Mouse (Mus musculus) adrenal gland (tissue): ENCODE measurements at regions not wholly inside any gene's neighbourhood (a gene's known extent, or its start where the extent isn't known, plus 50 kb on each side); places are given as distances from the start of the nearest gene placed in this dataset.

Source experiments
- intact Hi-C: fragments of 180-260 bp; cut with DNase I; formaldehyde crosslinking; loops from one replicate; pipeline ENCODE4 v1.15.1; 2025

DNA sequence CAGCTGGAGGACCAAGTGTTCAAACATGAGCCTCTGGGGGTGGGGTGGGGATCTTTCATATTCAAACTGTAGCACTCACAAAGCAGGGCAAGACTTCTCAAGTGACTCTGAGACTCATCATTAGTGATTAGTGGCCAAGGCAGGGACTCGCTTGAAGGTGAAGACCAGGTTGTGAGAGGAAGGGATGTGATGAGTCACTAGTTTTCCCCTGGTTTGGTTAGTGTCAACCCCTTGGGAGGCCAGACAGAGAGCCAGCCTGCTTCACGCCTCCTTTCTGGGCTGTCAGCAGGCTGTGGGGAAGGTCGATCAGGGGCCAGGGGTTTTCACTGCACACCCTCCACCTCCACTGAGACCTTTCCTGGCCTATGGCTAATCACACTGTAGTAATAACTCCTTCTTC, 65.2 kb downstream of the Slc30a10 start:
- intact Hi-C loops, result no loop called here

DNA sequence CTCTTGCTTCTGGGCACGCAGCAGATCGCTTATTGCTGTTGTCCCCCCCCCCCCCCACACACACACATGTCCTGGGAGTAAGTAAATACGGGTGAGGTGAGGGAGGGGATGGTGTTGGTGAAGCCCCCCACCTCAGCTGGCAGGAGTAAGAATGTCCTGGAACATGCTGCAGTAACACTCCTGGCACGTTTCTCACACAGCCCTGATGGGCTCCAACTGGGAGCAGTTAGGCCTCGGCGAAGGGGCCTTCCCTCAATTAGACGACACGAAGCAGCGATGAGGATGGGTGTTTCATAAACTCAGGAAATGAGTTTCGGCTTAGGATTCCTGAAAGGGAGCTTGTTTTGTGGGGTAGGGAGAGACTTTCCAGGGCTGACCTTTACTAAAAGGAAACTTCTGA, 69.4 kb downstream of the Slc30a10 start:
- intact Hi-C loops, result no loop called here

DNA sequence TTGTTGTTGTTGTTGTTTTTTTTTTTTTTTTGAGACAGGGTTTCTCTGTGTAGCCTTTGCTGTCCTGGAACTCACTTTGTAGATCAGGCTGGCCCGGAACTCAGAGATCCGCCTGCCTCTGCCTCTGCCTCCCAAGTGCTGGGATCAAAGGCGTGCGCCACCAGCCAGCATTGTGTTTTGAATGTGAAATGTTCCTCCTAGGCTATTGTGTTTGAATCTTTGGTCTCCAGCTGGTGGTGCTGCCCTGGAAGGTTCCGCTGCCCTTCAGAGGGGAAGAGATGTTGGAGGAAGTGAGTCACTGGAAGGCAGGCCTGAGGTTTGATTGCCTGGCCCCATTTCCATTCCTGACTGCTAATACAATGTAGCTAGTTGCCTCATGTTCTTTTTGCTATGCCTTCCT, 78.8 kb downstream of the Slc30a10 start:
- intact Hi-C loops, result no loop called here

DNA sequence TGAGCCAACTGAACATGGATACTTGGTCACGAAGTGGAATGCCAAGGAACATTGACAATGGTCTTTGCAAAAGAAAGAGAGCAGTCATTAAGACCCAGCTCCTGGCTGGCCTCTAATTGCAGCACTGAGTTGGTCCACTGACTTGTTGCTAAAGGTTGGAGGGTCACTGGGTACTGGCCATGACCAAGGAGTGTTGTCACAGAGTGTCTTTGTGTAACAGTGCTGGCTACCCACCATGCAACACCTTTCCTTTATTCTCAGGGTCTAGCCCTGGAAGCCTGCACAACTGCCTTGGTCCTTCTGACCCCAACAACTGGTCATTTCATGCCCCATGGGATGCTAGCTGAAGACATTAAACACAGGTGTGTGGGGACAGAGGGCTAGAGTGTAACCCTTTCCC, 79.5 kb downstream of the Slc30a10 start:
- intact Hi-C loops, result no loop called here

DNA sequence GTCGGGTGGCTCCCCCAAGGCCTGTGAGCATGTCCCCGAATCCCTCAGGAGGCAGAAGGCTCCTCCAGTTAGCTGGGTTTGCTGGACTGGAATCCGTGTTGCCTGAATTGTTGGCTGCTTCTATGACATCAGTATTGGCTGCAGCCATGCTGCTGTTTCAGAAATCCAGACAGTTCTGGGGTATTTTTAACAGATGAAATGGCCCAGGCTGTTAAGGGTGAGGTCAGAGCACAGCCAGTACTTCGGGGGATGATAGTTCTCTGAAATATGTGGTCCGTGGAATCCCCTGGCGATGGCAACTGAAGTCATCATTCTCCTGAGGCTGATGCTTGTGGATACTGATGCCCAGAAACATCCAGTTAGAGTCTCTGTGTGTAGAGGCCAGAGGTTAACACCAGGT, 80.7 kb downstream of the Slc30a10 start:
- intact Hi-C loops, result no loop called here

DNA sequence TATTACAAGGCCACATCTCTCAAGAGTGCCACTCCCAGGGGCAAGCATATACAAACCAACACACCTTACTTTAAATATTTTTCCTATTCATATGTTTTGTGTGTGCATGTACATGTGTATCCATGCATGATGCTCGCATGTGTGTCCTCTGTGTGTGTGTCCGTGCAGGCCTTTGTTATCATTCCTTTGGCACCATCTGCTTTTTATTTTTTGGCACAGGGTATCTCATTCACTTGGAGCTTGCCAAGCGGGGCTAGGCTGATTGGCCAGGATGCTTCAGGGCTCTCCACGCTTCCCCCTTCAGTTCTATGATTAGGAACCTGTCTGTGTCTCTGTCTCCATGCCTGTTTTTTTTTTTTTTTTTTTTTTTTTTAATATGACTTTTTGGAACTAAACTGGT, 82.6 kb downstream of the Slc30a10 start:
- intact Hi-C loops, result no loop called here

DNA sequence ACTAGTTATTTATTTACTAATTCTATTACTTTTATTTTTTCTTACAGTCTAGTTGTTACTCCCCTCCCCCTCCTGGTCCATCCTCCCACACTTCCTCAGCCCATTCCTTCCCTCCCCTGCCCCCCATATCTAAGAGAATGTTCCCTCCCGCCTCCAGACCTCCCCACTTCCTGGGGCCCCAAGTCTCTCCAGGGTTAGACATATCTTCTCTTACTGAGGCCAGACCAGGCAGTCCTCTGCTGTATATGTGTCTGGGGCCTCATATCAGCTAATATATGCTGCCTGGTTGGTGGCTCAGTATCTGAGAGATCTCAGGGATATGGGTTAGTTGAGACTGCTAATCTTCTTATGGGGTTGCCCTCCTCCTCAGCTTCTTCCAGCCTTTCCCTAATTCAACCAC, 84.8 kb downstream of the Slc30a10 start:
- intact Hi-C loops, result no loop called here

DNA sequence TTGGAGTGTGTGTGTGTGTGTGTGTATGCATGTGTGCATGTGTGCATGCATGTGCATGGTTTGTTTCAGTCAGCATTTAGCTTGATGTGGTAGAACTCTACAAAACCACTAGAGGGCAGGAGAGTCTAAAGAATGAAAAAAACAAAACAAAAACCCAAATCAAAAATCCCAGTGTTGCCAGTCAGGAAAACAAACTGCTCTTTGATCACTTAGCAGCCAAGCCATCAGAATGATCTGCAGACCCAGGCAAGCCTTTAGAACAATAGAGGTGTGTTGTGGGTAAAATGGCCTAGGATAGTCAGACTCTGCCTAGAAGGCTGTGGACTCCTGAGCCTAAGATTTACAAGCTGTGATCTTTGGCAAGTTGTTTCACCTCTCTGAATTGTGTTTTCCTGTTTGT, 91.7 kb downstream of the Slc30a10 start:
- intact Hi-C loops, result loop anchor here (2.0 to 5.0 kb wide), 2 partner anchors 136 to 1176 kb away; no protein-coding TSS in a partner anchor

DNA sequence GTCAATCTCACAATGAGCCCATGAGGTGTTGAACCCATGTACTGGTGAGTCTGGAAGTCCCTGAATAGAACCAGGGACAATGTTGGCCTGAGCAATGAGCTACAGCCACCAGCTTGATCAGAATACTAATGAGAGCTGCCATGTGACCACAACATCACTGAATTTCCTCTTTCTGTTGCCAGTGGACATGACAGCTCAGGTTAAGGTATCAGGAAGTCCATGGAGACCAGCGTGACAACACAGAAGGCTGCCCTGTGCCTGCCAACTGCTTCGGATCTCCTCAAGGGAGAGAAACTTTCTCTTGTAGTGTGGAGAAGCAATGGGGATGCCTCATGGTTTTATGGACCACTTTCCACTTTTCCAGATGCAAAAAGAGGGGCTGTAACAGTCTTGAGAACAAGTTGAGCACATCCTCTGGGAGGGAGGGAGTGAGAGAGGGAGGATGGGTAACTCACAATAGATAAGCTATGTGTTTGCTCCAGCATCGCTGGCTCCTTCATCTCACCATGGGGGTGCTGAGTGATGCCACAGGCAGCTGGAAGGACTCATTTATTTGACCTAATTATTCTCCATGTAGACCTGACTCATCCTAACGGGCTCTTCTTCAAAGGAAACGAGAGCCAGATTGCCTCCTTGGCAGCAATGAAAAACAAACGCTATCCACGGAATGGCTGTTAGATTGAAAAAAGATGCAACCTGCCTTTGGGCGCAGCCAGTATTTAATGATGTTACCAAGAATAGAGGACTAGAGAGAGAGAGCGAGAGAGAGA, 118.3 kb downstream of the Slc30a10 start:
- intact Hi-C loops, result no loop called here

DNA sequence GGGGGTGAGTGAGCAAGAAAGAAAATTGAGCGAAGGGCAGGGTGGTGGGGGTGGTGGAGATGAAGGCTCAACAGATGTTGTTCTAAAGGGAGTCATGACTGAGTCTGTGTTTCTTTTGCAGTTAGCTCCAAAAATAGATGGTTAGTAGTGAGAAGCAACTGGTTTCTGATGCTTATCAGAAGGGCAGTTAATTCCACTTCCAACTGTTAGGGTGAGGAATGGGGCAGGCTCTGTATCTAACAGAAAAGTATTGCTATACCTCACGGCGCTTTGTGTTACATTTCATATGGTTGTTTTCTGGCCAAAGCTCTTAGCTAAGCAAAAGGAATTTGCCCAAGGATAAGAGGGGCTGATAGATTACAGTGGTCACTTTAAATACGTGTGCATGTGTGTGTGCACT, 120.3 kb downstream of the Slc30a10 start:
- intact Hi-C loops, result no loop called here

DNA sequence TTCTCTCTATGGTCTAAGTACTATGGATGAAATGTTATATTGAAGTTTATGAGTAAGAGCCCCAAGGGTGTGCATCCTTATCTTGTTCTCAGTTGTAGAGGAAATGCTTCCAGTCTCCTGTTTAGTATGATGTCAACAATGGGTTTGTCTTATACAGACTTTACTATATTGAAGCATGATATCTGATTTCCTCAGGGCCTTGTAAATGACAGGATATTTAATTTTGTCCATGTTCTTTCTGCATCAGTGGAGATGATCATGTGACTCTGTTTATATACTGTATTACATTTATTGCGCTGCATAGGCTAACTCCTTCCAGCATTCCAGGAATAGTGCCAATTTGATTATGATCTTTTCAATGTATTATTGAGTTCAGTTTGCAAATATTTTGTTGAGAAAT, 125.2 kb downstream of the Slc30a10 start:
- intact Hi-C loops, result no loop called here

DNA sequence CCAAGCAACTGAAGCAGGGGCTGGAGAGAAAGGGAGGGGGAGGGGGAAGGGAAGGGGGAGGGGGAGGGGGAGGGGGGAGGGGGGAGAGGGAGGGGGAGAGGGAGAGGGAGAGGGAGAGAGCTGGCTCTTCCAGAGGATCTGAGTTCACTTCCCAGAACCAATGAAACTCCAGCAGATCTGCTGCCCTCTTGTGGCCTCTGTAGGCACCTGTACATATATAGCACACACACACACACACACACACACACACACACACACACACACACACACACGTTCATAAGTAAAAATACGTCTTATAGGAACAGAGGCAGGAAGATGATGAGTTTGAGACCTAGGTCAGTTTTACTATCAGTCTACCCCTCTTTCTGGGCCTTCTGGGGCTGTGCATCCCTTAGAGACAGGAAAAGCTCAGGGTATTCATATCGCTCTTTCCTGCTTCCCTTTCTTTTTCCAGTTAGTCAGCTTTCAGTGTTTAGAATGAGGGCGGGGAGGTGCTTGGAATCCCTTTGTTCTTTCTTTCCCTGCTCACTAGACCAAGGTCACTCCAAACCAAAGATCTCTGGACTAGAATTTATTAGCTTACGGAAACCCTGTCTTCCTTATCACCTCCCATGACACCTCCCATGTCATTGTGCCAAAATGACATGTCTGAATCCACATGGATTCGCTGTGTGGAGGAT, 130.7 kb downstream of the Slc30a10 start:
- intact Hi-C loops, result no loop called here

DNA sequence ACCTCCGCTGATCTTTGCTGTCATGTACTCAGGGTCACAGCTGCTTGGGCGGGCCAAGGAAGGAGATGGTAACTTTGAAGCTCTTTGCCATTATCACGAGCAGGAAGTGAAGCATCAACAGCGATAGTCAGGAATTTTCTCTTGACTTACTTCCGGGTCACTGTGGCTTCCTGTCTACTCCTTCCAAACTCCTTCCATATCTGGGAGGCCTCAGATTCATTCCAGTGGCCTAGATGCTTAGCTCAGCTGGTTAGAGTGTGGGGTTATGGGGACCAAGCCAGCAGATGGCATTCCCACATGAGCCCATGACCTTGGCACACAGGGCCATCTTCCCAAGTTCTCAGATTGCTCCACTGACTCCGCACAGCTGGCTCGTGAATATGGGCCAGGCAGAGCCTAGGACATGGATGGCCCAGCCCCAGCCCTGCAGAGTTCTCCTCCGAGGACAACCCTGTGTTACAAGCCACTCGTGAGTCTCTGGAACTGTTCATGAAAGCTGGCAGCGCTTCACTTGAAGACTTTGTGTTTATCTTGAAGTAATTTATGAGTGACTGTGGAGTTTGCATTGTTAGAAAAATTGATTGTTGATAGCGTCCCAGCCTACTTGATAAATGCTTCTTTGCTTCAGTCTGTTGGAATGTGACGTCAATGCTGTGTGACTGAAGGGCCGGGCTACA, 133.2 kb downstream of the Slc30a10 start:
- intact Hi-C loops, result no loop called here

DNA sequence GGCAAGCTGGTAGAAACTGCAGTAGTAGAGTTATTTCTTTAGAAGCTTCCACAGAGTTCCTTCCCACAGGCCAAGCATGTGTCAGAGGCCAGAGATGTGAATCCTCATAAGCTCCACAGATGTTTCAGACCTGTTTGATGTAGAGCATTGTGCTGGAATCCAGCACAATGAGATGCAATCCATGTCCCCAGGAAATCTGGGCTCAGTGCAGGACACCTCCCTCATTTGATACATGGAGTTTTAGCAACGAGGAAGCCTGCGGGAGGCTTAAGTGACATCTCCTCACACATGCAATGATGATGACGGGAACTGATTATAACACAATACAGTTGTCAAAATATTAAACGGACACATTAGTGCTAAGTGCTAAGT, 133.7 kb downstream of the Slc30a10 start:
- intact Hi-C loops, result no loop called here

DNA sequence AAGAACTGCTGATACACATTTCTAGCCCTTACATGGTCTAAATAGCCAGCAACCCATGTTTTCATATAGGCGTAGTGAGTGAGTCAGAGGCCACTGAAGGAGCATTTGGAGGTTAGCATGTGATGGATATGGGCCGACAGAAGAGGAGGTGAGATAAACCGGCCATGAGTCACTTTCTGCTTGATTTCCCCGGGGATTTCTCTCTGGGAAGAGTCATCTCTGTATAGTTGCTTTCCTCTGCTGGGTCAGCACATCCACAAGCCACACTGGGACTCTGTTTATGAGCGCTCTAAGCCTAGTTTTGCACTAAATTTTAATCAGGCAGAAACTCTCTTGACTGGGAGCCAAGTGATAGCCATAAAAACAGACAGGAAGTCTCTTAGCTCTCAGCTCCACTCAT, 142.2 kb downstream of the Slc30a10 start:
- intact Hi-C loops, result no loop called here

DNA sequence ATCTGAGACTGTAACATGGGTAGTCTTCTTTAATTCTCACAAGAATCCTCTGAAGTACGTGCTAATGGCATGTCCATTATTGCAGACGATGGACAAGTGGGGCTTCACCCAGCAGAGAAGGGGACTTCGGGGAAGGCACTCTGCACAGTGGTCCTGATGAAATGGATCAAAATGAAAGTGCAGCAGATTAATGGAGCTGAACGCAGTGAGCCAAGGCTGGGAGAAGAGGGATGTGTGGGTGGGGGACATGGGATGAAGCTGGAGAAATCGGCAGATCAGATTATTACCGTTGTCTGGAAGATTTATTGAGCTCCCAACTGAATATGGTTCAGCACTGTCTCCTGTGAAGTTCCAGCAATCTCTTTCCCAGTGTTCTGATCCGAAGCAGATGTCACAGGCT, 143.9 kb downstream of the Slc30a10 start:
- intact Hi-C loops, result no loop called here

DNA sequence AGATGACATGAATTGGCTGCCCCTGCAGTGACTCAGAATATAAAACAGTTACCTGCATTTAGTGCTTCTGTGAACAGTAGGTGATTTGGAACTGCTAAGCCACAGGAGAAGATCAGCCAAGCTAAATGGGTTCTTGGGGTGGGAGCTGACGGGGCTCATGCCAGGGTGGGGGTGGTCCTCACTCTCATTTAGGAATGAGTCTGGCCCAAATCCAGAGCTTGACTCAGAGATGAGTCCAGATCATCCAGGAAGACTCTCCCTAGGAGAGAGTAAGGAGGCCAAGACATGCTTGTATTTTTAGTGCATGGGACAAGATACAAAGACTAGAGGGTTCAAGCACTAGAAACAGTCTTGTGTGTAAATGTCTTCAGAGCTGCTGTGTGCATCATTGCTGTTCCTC, 146.5 kb downstream of the Slc30a10 start:
- intact Hi-C loops, result no loop called here

DNA sequence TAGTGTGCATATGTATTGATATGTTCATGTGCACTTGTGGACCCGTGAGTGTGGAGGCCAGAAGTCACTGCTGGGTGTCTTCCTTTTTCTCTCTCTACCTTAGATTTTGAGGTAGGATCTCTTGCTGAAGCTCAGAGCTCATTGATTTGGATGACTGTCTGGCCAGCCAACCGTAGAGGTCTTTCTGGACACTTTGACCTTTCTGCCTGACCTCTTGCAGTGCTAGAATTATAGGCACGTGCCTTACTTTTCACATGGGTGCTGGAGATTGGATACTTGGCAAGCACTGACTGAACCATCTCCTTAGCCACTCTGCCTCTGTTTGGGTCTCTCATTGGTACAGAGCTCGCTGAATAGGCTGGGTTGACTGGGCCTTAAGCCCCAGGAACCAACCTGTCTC, 151.3 kb downstream of the Slc30a10 start:
- intact Hi-C loops, result no loop called here

DNA sequence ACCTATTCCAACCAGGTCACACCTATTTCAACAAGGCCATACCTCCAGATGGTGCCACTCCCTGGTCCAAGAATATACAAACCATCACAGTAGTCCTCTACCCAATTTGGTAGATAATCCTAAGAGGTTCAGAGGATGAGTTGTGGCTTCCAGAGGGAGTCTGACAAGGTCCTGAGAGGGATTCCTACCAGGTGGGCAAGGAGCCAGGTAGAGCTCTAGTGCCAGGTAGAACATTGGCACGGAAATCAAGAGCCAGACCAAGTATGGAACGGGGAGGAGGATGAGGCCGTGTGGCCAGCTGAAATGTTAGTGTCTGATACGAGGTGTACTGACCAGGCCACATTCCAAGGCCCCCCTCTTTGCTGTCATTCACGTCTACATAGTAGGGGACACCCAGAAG, 153.0 kb downstream of the Slc30a10 start:
- intact Hi-C loops, result no loop called here

DNA sequence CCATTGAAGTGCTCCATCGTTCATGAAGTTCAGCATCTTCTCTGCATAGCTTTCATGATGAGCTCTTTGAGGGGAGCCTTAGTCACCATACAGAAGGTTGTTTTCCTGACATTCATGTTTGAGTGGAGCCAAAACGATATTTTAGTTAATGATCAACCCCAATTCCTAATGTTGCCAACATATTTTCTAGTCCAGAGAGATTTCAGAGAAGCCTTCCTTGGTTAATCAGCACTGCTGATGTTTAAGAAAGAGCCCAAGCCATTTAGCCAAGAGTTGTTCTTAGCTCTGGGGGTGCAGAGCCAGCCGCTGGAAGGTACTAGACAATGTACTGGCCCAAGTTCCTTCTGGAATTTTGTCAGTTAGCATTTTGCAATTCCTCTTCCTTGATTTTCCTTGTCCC, 153.8 kb downstream of the Slc30a10 start:
- intact Hi-C loops, result no loop called here

DNA sequence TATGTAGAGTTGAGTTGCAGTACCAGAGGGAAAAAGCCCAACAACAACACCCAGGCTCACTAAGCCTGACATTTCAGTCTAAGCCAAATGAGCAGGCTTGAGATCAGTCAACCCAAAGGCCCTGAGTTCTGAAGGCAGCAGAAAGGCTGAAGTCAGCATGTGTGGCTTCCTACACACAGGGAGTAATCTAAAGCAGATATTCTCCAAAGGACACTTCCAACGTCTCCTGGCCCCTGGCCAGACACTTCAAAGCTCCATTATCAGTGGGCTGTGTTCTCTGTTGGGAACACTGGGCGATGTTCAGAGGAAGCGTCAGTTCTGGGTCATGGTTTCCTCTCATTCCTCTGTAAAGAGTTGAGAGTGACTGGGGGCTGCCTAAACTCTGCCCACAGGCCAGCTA, 155.9 kb downstream of the Slc30a10 start:
- intact Hi-C loops, result no loop called here

DNA sequence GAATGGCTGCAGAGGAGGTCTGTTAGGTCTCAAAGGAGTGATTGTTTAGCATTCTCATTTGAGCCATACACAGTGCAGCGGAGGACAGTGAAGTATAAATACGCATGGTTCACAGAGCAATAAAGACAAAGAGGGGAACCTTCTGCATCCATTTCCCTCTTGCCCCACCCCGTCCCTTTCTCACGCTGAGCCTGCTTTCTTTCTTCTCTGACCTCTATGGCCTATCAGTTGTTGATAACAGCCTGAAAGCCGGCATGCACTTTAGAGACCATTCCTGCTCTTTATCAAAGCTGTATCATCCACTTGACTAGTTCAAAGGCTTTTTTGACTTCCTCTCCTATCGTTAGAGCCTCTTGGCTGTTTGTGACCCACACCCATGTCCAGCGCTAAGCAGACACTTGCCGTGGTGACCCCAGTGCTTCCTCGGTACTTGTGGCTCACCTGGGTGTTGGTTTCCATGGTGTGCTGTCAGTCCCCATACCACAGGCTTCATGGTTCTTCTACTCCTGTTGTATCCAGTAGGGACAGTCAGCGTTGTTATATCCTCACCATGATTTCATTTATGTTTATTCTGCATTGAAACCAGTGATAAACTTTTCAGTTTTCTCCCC, 161.3 kb downstream of the Slc30a10 start:
- intact Hi-C loops, result no loop called here
